Mouse (Mus musculus): Measurements from ENCODE around the gene Agtpbp1. TPM values are rescaled to one million over a fixed set of nuclear protein-coding genes. Genes with fewer than 3 reads are reported as not detected.

The Agtpbp1 gene
- polyA plus RNA-seq, 1 experiment from 2014 or later: 18.6 TPM

GRCm38 (mm10) chr13:59589672-59590071 is 4.6 kb upstream of the Agtpbp1 start:
- Histone ChIP-seq H3K27me3 (ENCODE audit: control insufficient read depth, insufficient read depth, low read length) (no peaks in the 10 kb centered on the region), H3K36me3 (ENCODE audit: control insufficient read depth, insufficient read depth, low read length) (peaks cover 55% of the 10 kb centered on the region), H3K27ac (ENCODE audit: low read depth, low read length) (no peak overlapping the region), H3K9ac (ENCODE audit: low read depth, low read length) (no peak overlapping the region), H3K9me3 (ENCODE audit: control insufficient read depth, low read length) (no peaks in the 10 kb centered on the region), H3K4me1 (ENCODE audit: control insufficient read depth, insufficient read depth, low read length) (peaks cover 20% of the 10 kb centered on the region), H3K4me2 (replicated peaks; ENCODE audit: low read depth, low read length) (no peak overlapping the region), H3K4me3 (ENCODE audit: low read length) (no peak overlapping the region)
- WGBS: 88% methylated on average over 4 of the region's 4 CpGs
- no peak for ATAC-seq (ENCODE audit: low FRiP score, low TSS enrichment)

GRCm38 (mm10) chr13:59587201-59587600 is 2.2 kb upstream of the Agtpbp1 start:
- no peak overlapping the region for H3K4me2 ChIP-seq (replicated peaks; ENCODE audit: low read depth, low read length)
- H3K27ac ChIP-seq (ENCODE audit: low read depth, low read length): no peak overlapping the region
- H3K36me3 ChIP-seq (ENCODE audit: control insufficient read depth, insufficient read depth, low read length): peaks cover 41% of the 10 kb centered on the region
- peaks cover 20% of the 10 kb centered on the region for H3K4me1 ChIP-seq (ENCODE audit: control insufficient read depth, insufficient read depth, low read length)
- 0 out of 2 replicates have a peak overlapping the region, but pooled peaks have one; percentile 28 for H3K9ac ChIP-seq (ENCODE audit: low read depth, low read length)
- H3K9me3 ChIP-seq (ENCODE audit: control insufficient read depth, low read length): no peaks in the 10 kb centered on the region
- H3K27me3 ChIP-seq (ENCODE audit: control insufficient read depth, insufficient read depth, low read length): no peaks in the 10 kb centered on the region
- ATAC-seq (ENCODE audit: low FRiP score, low TSS enrichment): no peak
- no peak overlapping the region for H3K4me3 ChIP-seq (ENCODE audit: low read length)
- WGBS: 88% methylated on average over 2 of the region's 2 CpGs

GRCm38 (mm10) chr13:59585648-59586005 is 600 bp upstream of the Agtpbp1 start:
- H3K9me3 ChIP-seq (ENCODE audit: control insufficient read depth, low read length): no peaks in the 10 kb centered on the region
- peaks cover 27% of the 10 kb centered on the region; the same call in 1 of the 2 replicates for H3K36me3 ChIP-seq (ENCODE audit: control insufficient read depth, insufficient read depth, low read length)
- no peak for ATAC-seq (ENCODE audit: low FRiP score, low TSS enrichment)
- no peaks in the 10 kb centered on the region for H3K27me3 ChIP-seq (ENCODE audit: control insufficient read depth, insufficient read depth, low read length)
- H3K9ac ChIP-seq (ENCODE audit: low read depth, low read length): peak overlapping the region; percentile 80
- under 1% methylated on average over 28 of the region's 28 CpGs for WGBS
- peak overlapping the region; percentile 82 for H3K4me2 ChIP-seq (replicated peaks; ENCODE audit: low read depth, low read length)
- H3K4me1 ChIP-seq (ENCODE audit: control insufficient read depth, insufficient read depth, low read length): peaks cover 20% of the 10 kb centered on the region
- H3K4me3 ChIP-seq (ENCODE audit: low read length): peak overlapping the region; percentile 81
- H3K27ac ChIP-seq (ENCODE audit: low read depth, low read length): peak overlapping the region; percentile 69; the same call in 1 of the 2 replicates

DNA sequence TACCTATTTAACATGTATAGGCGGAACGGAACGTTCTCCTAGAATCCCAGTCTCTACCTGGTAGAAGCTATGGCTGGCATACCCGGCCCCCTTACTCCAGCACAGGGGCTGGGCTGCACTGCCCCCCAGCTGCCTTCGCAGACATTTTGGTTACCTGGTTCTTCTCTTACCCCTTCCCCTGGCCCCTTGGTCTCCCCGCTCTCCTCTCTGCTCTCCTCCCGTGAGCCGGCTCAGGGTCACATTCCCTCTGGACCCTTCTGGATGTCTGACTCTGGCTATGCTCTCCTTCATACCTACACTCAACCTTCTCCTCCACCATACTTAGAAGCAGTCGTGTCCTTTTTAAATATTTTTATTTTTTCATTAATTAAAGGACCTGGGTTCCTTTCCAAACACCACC is 546 bp downstream of the Agtpbp1 start:
- Histone ChIP-seq H3K4me1 (ENCODE audit: control insufficient read depth, insufficient read depth, low read length) (peaks cover 20% of the 10 kb centered on the region), H3K9ac (ENCODE audit: low read depth, low read length) (peak overlapping the region; percentile 57), H3K36me3 (ENCODE audit: control insufficient read depth, insufficient read depth, low read length) (peaks cover 15% of the 10 kb centered on the region; the same call in 1 of the 2 replicates), H3K4me2 (replicated peaks; ENCODE audit: low read depth, low read length) (peak overlapping the region; percentile 89), H3K9me3 (ENCODE audit: control insufficient read depth, low read length) (no peaks in the 10 kb centered on the region), H3K27ac (ENCODE audit: low read depth, low read length) (peak overlapping the region; percentile 86), H3K4me3 (ENCODE audit: low read length) (peak overlapping the region; percentile 81), H3K27me3 (ENCODE audit: control insufficient read depth, insufficient read depth, low read length) (no peaks in the 10 kb centered on the region)
- 2% methylated on average over 9 of the region's 9 CpGs for WGBS
- ATAC-seq (ENCODE audit: low FRiP score, low TSS enrichment): peak; percentile 65

DNA sequence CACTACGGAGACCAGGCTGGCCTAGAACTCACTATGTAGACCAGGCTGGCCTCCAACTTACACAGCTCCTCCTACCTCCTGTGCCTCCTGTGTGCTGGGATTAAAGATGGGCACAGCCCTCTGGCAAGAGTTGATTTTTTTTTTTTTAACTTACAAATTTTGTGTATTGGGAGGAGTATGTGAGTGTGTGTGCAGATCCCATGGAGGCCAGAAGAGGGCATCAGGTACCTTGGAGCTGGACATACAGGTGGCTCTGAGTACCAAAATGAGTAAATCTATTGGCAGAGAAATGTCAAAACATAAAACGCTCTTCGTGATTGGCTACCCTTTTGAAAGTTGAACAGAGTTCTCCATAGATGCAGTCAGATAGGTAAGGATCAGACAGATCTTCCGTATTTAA is 4.1 kb downstream of the Agtpbp1 start:
- WGBS: 94% methylated on average over 4 of the region's 4 CpGs
- peaks cover under 1% of the 10 kb centered on the region; the same call in 1 of the 2 replicates for H3K4me1 ChIP-seq (ENCODE audit: control insufficient read depth, insufficient read depth, low read length)
- H3K36me3 ChIP-seq (ENCODE audit: control insufficient read depth, insufficient read depth, low read length): no peaks in the 10 kb centered on the region
- no peak overlapping the region for H3K4me2 ChIP-seq (replicated peaks; ENCODE audit: low read depth, low read length)
- H3K27me3 ChIP-seq (ENCODE audit: control insufficient read depth, insufficient read depth, low read length): no peaks in the 10 kb centered on the region
- no peaks in the 10 kb centered on the region for H3K9me3 ChIP-seq (ENCODE audit: control insufficient read depth, low read length)
- no peak overlapping the region for H3K4me3 ChIP-seq (ENCODE audit: low read length)
- no peak overlapping the region for H3K9ac ChIP-seq (ENCODE audit: low read depth, low read length)
- ATAC-seq (ENCODE audit: low FRiP score, low TSS enrichment): no peak
- no peak overlapping the region for H3K27ac ChIP-seq (ENCODE audit: low read depth, low read length)

DNA sequence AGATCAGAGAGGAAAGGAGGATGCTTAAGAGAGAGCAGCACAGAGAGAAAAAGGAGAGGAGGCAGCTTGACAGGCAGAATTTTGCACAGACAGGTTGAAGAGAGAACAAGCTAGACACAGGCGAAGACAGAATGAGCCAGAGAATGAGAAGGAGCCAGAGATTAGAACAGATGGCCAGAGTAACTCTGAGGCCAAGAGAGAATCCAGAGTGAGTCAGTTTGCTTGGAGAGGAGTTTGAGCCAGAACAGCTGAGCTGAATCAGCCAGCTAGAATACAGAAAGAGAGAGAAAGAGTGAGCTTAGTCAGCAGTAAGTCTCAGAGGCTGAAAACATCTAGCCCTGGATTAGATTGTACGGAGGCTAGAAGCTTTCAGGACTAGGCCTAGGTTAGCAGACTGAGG is 12.5 kb downstream of the Agtpbp1 start:
- Histone ChIP-seq H3K36me3 (ENCODE audit: control insufficient read depth, insufficient read depth, low read length) (no peaks in the 10 kb centered on the region), H3K4me1 (ENCODE audit: control insufficient read depth, insufficient read depth, low read length) (no peaks in the 10 kb centered on the region), H3K9ac (ENCODE audit: low read depth, low read length) (no peak overlapping the region), H3K4me3 (ENCODE audit: low read length) (no peak overlapping the region), H3K27ac (ENCODE audit: low read depth, low read length) (no peak overlapping the region), H3K9me3 (ENCODE audit: control insufficient read depth, low read length) (no peaks in the 10 kb centered on the region), H3K27me3 (ENCODE audit: control insufficient read depth, insufficient read depth, low read length) (no peaks in the 10 kb centered on the region), H3K4me2 (replicated peaks; ENCODE audit: low read depth, low read length) (no peak overlapping the region)
- WGBS: 93% methylated on average over 2 of the region's 2 CpGs
- no peak for ATAC-seq (ENCODE audit: low FRiP score, low TSS enrichment)

DNA sequence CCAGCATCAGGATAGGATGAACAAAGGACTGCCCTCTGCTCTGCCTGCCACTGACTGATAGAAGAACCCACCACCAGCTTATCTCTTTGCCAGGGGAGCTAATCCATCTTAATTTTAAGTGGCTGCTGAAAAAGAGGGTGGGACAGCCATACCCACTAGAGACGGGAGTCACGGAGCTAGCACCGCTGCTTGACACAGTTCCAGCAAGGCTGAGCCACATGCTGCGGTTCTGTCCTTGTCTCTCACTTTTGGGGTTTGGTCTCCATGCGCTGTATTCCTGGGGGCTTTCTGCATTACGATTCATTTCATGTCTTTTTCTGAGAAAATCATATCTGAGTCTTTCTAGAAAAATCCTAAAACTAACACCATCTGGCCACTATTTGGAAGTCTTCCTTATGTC is 13.9 kb downstream of the Agtpbp1 start:
- Histone ChIP-seq H3K4me2 (replicated peaks; ENCODE audit: low read depth, low read length) (no peak overlapping the region), H3K36me3 (ENCODE audit: control insufficient read depth, insufficient read depth, low read length) (no peaks in the 10 kb centered on the region), H3K9me3 (ENCODE audit: control insufficient read depth, low read length) (no peaks in the 10 kb centered on the region), H3K9ac (ENCODE audit: low read depth, low read length) (no peak overlapping the region), H3K27me3 (ENCODE audit: control insufficient read depth, insufficient read depth, low read length) (no peaks in the 10 kb centered on the region), H3K4me1 (ENCODE audit: control insufficient read depth, insufficient read depth, low read length) (no peaks in the 10 kb centered on the region), H3K4me3 (ENCODE audit: low read length) (no peak overlapping the region), H3K27ac (ENCODE audit: low read depth, low read length) (no peak overlapping the region)
- no peak for ATAC-seq (ENCODE audit: low FRiP score, low TSS enrichment)
- whole genome bisulfite sequencing: 90% methylated on average over 6 of the region's 6 CpGs

DNA sequence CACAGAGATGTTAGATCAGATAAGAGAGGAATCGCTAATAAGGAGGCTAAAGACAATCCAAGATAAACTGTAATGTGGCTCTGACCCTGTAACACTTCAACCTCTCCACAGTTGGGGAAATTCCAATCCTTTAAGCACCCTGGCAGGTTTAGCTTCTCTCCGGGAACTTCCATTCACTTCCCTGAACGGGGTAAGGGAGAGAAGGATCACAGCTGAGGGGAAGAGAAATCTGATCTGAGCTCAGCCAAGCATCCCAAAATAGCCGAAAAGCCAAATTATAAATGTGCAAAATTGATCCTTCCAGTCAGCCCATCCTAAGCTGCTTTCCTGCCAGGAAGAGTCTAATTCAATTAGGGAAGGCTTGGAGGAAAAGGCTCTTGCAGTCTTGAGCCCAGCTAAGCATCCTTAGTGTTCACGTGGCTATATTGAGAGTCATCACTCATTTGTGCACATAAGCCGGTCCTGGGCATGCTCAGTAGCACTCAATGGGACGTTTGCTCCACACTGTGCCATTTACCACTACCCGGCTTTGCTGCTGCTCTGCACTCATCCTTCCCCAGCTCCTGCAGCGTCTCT is 19.0 kb downstream of the Agtpbp1 start:
- Histone ChIP-seq H3K4me1 (ENCODE audit: control insufficient read depth, insufficient read depth, low read length) (no peaks in the 10 kb centered on the region), H3K4me3 (ENCODE audit: low read length) (no peak overlapping the region), H3K27ac (ENCODE audit: low read depth, low read length) (no peak overlapping the region), H3K36me3 (ENCODE audit: control insufficient read depth, insufficient read depth, low read length) (no peaks in the 10 kb centered on the region), H3K27me3 (ENCODE audit: control insufficient read depth, insufficient read depth, low read length) (no peaks in the 10 kb centered on the region), H3K9me3 (ENCODE audit: control insufficient read depth, low read length) (no peaks in the 10 kb centered on the region), H3K9ac (ENCODE audit: low read depth, low read length) (no peak overlapping the region), H3K4me2 (replicated peaks; ENCODE audit: low read depth, low read length) (no peak overlapping the region)
- 47% methylated on average over 9 of the region's 9 CpGs for WGBS
- no peak for ATAC-seq (ENCODE audit: low FRiP score, low TSS enrichment)

DNA sequence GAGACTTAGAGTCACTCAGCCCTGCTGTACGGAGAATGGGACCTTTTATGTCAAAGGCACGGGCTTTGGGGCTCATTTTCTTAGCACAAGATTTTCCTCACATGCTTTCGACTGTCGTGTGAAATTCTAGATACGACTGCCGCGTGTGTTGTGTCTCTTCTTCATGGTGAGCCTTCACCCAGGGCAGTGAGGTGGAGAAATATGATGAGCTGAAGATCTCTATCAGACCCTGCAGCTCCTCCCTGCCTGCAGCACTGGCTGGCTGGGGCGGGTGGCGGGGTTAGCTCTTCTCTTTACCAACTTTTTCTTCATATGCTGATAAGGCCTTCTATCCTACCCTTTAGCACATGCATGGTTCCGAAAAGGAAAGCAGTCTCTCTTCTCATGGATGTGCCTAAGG is 20.1 kb downstream of the Agtpbp1 start:
- no peaks in the 10 kb centered on the region for H3K4me1 ChIP-seq (ENCODE audit: control insufficient read depth, insufficient read depth, low read length)
- no peak overlapping the region for H3K4me2 ChIP-seq (replicated peaks; ENCODE audit: low read depth, low read length)
- ATAC-seq (ENCODE audit: low FRiP score, low TSS enrichment): no peak
- 76% methylated on average over 10 of the region's 10 CpGs for WGBS
- no peak overlapping the region for H3K27ac ChIP-seq (ENCODE audit: low read depth, low read length)
- H3K9ac ChIP-seq (ENCODE audit: low read depth, low read length): no peak overlapping the region
- no peaks in the 10 kb centered on the region for H3K9me3 ChIP-seq (ENCODE audit: control insufficient read depth, low read length)
- H3K4me3 ChIP-seq (ENCODE audit: low read length): no peak overlapping the region
- H3K27me3 ChIP-seq (ENCODE audit: control insufficient read depth, insufficient read depth, low read length): no peaks in the 10 kb centered on the region
- no peaks in the 10 kb centered on the region for H3K36me3 ChIP-seq (ENCODE audit: control insufficient read depth, insufficient read depth, low read length)

Measured in kidney, embryonic 14.5 days (tissue).